Mouse (Mus musculus): ENCODE data around the gene Ric3.

DNA sequence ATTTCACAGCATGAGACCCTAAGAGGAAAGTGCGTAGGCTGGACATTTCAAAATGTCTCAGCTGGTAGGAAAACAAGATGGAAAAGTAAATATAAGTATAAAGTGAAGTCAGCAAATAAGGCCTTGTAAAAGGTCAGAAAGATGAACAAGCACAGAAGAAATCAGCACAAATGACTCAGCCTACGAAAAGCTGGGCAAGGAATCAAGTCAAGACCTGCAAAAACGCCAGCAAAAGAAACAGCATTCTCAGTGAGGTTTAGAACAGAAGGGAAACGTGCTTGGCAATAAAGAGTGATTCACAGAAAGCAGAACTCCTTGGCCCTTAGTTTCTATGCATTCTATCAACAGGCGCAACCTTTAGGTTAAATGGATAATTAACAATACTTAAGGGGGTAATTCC is 10.8 kb downstream of the Ric3 start:
- TF ChIP-seq CTCF (conservative IDR thresholded peaks at IDR 0.05 in 1 of 2, IDR thresholded peaks at IDR 0.05 in 1 of 2; ENCODE audit: low read depth in 2 of 2, low read length in 2 of 2) (no peak), JUN (IDR thresholded peaks at IDR 0.05; ENCODE audit: insufficient read depth, low read depth, low read length) (no peak), RCOR1 (conservative IDR thresholded peaks at IDR 0.05; ENCODE audit: low read depth, low read length) (no peak), MEF2A (IDR thresholded peaks at IDR 0.05; ENCODE audit: borderline replicate concordance, low read depth, low read length) (no peak), EP300 (IDR thresholded peaks at IDR 0.05; ENCODE audit: low read length) (no peak), TCF12 (IDR thresholded peaks at IDR 0.05; ENCODE audit: low read depth, low read length) (no peak), POLR2AphosphoS2 (IDR thresholded peaks at IDR 0.05; ENCODE audit: low read depth, low read length) (no peak), POLR2A (IDR thresholded peaks at IDR 0.05; ENCODE audit: low read depth, low read length) (no peak), NELFE (IDR thresholded peaks at IDR 0.05; ENCODE audit: low read depth, low read length) (no peak)
